Mouse (Mus musculus): ENCODE results near the gene Pqlc2. TPM values are rescaled to one million over a fixed set of nuclear protein-coding genes. Genes with fewer than 3 reads are reported as not detected.
A peak's percentile ranks its signal among the peaks of the same experiment; 100 is the strongest.

Pqlc2 gene
- 10.1 and 14.0 TPM in 2 replicates for polyA plus RNA-seq (2011; ENCODE audit: insufficient read depth, insufficient read length, low read depth, missing spikeins)

DNA sequence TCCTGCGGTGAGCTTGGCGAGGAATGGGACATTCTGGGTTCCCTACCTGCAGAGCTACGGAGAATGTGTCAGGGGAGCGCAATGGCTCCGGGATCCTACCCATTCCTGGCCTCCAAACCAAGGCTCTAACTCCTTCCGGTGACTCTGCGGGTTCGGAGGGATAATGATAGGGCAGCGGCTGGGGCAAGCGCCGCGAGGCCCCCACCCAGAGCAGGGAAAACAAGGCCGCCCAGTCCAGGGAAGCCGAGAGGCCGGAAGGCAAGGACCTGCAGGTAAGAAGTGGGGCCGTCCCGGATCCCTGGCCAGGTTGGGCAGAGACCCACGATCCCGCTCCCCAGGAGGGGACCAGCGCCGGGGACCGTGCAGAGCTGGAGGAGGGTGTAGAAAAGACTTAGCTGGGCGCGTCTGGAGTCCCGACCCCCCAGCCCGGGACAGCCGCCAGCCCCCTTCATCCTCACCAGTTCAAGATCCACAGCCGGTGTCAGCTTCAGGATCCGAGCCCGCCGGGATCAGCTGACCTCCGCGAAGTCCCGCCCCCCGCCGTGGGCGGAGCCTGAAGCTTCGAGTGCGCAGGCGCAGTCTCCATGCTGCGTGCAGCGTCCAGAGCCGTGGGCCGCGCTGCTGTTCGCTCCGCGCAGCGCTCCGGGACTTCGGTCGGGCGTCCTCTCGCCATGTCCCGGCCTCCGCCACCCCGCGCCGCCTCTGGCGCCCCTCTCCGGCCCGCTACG lies at the start of gene Pqlc2, which contains the start of gene Akr7a5:
TSS of gene Pqlc2 (minus strand) at position 538 of the 728 bp plus-strand sequence.
TSS of gene Akr7a5 (plus strand) at position 574 of the 728 bp plus-strand sequence.
- H3K4me3 ChIP-seq (ENCODE audit: low read depth, low read length), result peak within 1 kb of the TSS; percentile 85
- H3K9ac ChIP-seq (ENCODE audit: low read depth, poor library complexity, severe bottlenecking), result peak within 1 kb of the TSS; percentile 79
- no peaks in the 10 kb centered on the region for H3K27me3 ChIP-seq (ENCODE audit: control insufficient read depth, insufficient read depth, low read length, poor library complexity, severe bottlenecking)
- no peak within 1 kb of the TSS for H3K27ac ChIP-seq (ENCODE audit: insufficient read depth, low read length)
- TF ChIP-seq POLR2A (IDR thresholded peaks at IDR 0.05; ENCODE audit: insufficient read depth, low read length) (peak; percentile 98), CTCF (IDR thresholded peaks at IDR 0.05; ENCODE audit: low read depth, low read length) (no peak), EP300 (IDR thresholded peaks at IDR 0.05; ENCODE audit: insufficient read depth, low read depth, low read length) (no peak)
- H3K4me1 ChIP-seq (ENCODE audit: control insufficient read depth, insufficient read depth, low read length), result no peaks in the 10 kb centered on the region
- H3K9me3 ChIP-seq (replicated peaks; ENCODE audit: control insufficient read depth, insufficient read depth, low read length, poor library complexity, severe bottlenecking), result no peaks in the 10 kb centered on the region
- no peaks in the 10 kb centered on the region for H3K36me3 ChIP-seq (ENCODE audit: control insufficient read depth, insufficient read depth, low read length, poor library complexity, severe bottlenecking)

DNA sequence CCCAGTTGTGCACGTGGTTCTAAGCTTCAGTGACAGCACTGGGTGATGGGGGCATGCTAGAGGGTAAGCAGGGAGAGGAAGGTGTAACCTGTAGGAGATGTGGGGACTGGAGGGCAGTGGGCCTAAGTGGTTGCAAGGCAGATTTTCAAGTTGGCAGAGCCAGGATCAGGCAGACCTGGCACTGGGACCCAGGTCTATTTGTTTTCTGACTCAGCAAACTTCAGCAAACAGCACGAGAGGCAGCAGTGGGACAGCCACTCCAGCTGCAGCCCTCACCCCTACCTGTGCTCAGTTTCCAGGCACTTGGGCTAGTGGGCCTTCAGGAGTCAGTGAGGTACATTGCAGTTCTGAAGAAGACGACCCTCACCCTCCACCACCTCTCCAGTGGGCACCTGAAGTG lies 46.7 kb upstream of the Pqlc2 start:
- H3K4me1 ChIP-seq (ENCODE audit: control insufficient read depth, insufficient read depth, low read length), result no peaks in the 10 kb centered on the region
- no peaks in the 10 kb centered on the region for H3K9me3 ChIP-seq (replicated peaks; ENCODE audit: control insufficient read depth, insufficient read depth, low read length, poor library complexity, severe bottlenecking)
- H3K9ac ChIP-seq (ENCODE audit: low read depth, poor library complexity, severe bottlenecking), result no peak overlapping the region
- no peak overlapping the region for H3K4me3 ChIP-seq (ENCODE audit: low read depth, low read length)
- peaks cover 18% of the 10 kb centered on the region; the same call in 1 of the 2 replicates for H3K36me3 ChIP-seq (ENCODE audit: control insufficient read depth, insufficient read depth, low read length, poor library complexity, severe bottlenecking)
- H3K27me3 ChIP-seq (ENCODE audit: control insufficient read depth, insufficient read depth, low read length, poor library complexity, severe bottlenecking), result no peaks in the 10 kb centered on the region
- no peak overlapping the region for H3K27ac ChIP-seq (ENCODE audit: insufficient read depth, low read length)
- no peak for TF ChIP-seq POLR2A (IDR thresholded peaks at IDR 0.05; ENCODE audit: insufficient read depth, low read length)
- no peak for TF ChIP-seq EP300 (IDR thresholded peaks at IDR 0.05; ENCODE audit: insufficient read depth, low read depth, low read length)
- no peak for TF ChIP-seq CTCF (IDR thresholded peaks at IDR 0.05; ENCODE audit: low read depth, low read length)

DNA sequence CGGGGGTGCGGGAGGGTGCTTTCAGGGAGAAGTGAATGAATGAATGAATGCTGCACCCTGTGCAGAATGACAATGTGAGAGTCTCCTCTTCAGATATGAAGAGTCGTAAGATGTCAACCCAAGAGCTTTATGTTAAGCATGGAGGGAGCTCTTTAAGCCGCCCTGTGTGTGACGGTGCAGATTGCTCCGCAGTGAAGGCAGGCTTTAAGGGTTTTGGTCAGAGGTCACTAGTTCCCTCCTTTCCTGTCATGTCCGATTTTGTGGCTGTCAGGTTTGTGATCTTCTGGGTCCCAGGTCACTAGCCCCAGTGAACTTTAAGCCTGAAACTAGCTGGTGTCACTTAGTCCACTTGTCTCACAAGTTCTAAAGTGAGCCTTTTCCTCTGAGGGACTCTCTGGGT lies 42.3 kb upstream of the Pqlc2 start:
- H3K27ac ChIP-seq (ENCODE audit: insufficient read depth, low read length), result no peak overlapping the region
- no peaks in the 10 kb centered on the region for H3K27me3 ChIP-seq (ENCODE audit: control insufficient read depth, insufficient read depth, low read length, poor library complexity, severe bottlenecking)
- peak overlapping the region; percentile 100 for H3K4me3 ChIP-seq (ENCODE audit: low read depth, low read length)
- TF ChIP-seq POLR2A (IDR thresholded peaks at IDR 0.05; ENCODE audit: insufficient read depth, low read length) (no peak), EP300 (IDR thresholded peaks at IDR 0.05; ENCODE audit: insufficient read depth, low read depth, low read length) (no peak), CTCF (IDR thresholded peaks at IDR 0.05; ENCODE audit: low read depth, low read length) (no peak)
- H3K4me1 ChIP-seq (ENCODE audit: control insufficient read depth, insufficient read depth, low read length), result no peaks in the 10 kb centered on the region
- H3K36me3 ChIP-seq (ENCODE audit: control insufficient read depth, insufficient read depth, low read length, poor library complexity, severe bottlenecking), result peaks cover 19% of the 10 kb centered on the region
- H3K9me3 ChIP-seq (replicated peaks; ENCODE audit: control insufficient read depth, insufficient read depth, low read length, poor library complexity, severe bottlenecking), result no peaks in the 10 kb centered on the region
- H3K9ac ChIP-seq (ENCODE audit: low read depth, poor library complexity, severe bottlenecking), result peak overlapping the region; percentile 88

DNA sequence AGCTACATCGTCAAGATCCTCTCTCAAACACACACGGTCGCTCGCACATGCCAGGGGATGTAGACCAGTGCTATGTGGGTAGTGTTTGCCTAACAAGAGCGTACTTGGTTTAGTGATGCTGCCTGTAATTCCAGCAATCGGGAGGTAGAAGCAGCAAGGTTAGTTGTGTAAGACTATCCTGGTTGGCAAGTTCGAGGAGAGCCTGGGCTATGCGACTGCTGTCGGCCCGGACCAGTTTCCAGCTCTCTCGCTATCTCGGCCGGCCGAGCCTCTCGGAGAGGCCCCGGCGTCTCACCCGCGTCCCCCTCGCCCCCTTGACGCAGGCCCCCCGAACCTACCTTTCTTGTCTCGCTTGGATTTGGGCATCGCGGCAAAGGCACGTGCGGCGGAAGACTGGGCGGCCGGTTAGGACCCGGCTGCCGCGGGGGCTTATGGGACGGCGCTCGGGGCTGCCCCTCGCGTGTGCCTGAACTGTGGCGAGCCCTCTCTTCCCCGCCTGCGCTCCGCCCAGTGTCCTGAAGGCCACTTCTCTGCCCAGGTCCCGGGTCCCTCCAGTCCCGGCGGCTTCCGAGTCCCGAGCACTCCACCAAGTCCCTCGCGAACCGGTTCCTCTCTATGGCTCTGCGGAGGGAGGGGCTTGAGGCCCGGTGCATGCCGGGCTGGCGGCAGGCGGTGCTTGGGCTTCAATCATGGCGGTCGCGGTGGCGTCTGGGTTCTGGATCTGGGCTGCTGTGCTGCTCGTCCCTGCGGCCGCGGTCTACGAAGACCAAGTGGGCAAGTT lies 41.6 kb upstream of the Pqlc2 start, which contains the start of the genes Mrto4, Emc1 and Ubr4:
TSS of gene Mrto4 (minus strand) at position 646 of the 781 bp plus-strand sequence.
TSS of gene Emc1 (plus strand) at position 657 of the 781 bp plus-strand sequence.
TSS of gene Ubr4 (plus strand) at position 679 of the 781 bp plus-strand sequence.
- Histone ChIP-seq H3K27me3 (ENCODE audit: control insufficient read depth, insufficient read depth, low read length, poor library complexity, severe bottlenecking) (no peaks in the 10 kb centered on the region), H3K9ac (ENCODE audit: low read depth, poor library complexity, severe bottlenecking) (peak within 1 kb of the TSS; percentile 88), H3K9me3 (replicated peaks; ENCODE audit: control insufficient read depth, insufficient read depth, low read length, poor library complexity, severe bottlenecking) (no peaks in the 10 kb centered on the region), H3K4me3 (ENCODE audit: low read depth, low read length) (peak within 1 kb of the TSS; percentile 100), H3K4me1 (ENCODE audit: control insufficient read depth, insufficient read depth, low read length) (no peaks in the 10 kb centered on the region), H3K36me3 (ENCODE audit: control insufficient read depth, insufficient read depth, low read length, poor library complexity, severe bottlenecking) (peaks cover 19% of the 10 kb centered on the region), H3K27ac (ENCODE audit: insufficient read depth, low read length) (0 out of 2 replicates have a peak within 1 kb of the TSS, but pooled peaks have one; percentile 29)
- TF ChIP-seq POLR2A (IDR thresholded peaks at IDR 0.05; ENCODE audit: insufficient read depth, low read length), result no peak
- TF ChIP-seq CTCF (IDR thresholded peaks at IDR 0.05; ENCODE audit: low read depth, low read length), result no peak
- no peak for TF ChIP-seq EP300 (IDR thresholded peaks at IDR 0.05; ENCODE audit: insufficient read depth, low read depth, low read length)

DNA sequence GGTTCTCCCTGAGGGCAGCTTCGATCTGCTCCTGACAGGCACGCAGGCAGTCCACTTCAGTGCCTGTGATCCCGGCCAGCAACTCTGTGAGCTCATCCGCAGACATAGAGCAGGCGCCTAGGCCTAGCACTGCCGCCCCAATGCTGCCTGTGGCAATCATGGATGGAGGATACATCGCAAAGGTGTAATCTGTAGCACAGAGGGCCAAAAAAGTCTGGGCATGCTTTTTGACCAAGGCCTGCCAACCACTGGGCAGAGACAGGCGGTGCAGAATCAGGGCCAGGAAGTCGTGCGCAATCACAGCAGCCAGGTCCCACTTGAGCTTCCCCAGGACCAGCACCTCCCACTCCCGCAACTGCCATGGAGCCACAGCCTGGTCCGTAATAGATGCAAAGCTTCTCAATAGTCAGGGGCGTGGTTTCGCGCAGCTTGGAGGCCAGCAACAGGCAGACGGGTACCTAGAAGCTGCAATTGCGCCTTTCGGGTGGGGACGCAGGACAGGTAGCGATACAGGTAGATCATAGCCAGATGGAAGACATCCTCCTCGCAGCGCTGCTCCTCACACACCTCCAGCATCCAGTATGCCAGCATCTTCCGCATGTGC lies 35.0 kb upstream of the Pqlc2 start:
- peak overlapping the region; percentile 59 for H3K4me3 ChIP-seq (ENCODE audit: low read depth, low read length)
- no peak for TF ChIP-seq CTCF (IDR thresholded peaks at IDR 0.05; ENCODE audit: low read depth, low read length)
- no peak for TF ChIP-seq POLR2A (IDR thresholded peaks at IDR 0.05; ENCODE audit: insufficient read depth, low read length)
- H3K9me3 ChIP-seq (replicated peaks; ENCODE audit: control insufficient read depth, insufficient read depth, low read length, poor library complexity, severe bottlenecking), result no peaks in the 10 kb centered on the region
- no peaks in the 10 kb centered on the region for H3K4me1 ChIP-seq (ENCODE audit: control insufficient read depth, insufficient read depth, low read length)
- H3K36me3 ChIP-seq (ENCODE audit: control insufficient read depth, insufficient read depth, low read length, poor library complexity, severe bottlenecking), result peaks cover 19% of the 10 kb centered on the region
- peak overlapping the region; percentile 5; the same call in 1 of the 2 replicates for H3K9ac ChIP-seq (ENCODE audit: low read depth, poor library complexity, severe bottlenecking)
- no peak overlapping the region for H3K27ac ChIP-seq (ENCODE audit: insufficient read depth, low read length)
- H3K27me3 ChIP-seq (ENCODE audit: control insufficient read depth, insufficient read depth, low read length, poor library complexity, severe bottlenecking), result no peaks in the 10 kb centered on the region
